Mouse (Mus musculus) CD4-positive, CD25-positive, alpha-beta regulatory T cell, adult 4 months (primary cell): ENCODE measurements at regions not wholly inside any gene's neighbourhood (a gene's known extent, or its start where the extent isn't known, plus 50 kb on each side); places are given as distances from the start of the nearest gene placed in this dataset.
A peak's percentile ranks its signal among the peaks of the same experiment; 100 is the strongest.

ENCODE experiments used
- ATAC-seq: one replicate; pipeline ENCODE4 v1.8.0; 2017

DNA sequence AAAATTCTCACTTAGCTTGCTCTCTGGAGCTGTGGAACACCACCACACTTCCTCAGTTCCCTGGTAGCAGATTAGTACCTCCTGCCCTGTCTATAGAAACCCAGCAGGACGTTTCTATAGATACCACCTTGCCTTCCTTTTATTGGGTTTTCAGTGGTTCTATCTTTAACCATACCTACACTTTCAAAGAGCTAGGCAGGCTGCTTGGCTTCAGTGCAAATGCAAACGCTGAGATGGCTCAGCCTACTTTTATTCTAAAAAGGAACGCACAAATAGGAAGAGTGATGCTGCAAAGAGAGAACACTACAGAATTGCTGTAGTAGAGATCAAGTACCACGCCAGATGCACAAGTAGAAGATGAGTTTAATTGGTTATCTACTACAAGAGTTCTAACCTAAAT lies 120.9 kb upstream of the Ifne start:
- no peak for ATAC-seq

DNA sequence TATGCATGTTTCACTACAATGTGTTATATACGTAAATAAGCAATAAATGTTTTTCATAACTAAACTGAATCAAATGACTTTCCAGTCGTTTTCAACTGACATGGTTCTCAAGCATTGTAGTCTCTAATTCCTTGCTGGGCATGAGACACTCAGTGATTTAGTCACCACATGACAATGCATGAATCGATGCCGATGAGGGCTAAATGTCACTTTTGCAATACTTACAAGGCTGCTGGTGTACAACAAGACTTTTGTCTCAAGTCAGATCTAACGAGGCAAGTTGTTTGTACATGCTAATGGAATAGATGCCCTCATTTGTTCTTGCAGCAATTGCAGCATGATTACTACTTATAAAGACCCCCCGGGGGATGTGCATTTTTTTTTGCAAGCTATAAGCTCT lies 120.2 kb upstream of the Ifne start:
- ATAC-seq: no peak

DNA sequence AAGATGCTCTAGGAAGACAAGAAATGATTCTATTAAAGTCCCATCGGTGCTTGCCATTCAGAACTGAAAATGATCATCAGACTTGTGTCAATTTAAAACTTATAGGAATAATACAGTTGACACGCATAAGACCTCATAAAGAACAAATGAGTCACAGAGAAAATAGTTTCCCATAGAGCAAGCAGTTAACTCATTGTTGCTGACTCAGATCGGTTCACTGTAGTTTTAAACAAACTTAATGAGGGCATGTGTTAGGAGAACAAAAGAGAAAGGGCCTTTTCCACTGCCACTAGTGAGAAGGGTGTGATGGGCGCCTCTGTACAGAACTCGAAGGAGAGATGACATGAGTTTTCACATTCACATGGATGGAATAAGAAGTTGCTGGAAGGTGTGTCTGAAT lies 118.3 kb upstream of the Ifne start:
- peak; percentile 31 for ATAC-seq

DNA sequence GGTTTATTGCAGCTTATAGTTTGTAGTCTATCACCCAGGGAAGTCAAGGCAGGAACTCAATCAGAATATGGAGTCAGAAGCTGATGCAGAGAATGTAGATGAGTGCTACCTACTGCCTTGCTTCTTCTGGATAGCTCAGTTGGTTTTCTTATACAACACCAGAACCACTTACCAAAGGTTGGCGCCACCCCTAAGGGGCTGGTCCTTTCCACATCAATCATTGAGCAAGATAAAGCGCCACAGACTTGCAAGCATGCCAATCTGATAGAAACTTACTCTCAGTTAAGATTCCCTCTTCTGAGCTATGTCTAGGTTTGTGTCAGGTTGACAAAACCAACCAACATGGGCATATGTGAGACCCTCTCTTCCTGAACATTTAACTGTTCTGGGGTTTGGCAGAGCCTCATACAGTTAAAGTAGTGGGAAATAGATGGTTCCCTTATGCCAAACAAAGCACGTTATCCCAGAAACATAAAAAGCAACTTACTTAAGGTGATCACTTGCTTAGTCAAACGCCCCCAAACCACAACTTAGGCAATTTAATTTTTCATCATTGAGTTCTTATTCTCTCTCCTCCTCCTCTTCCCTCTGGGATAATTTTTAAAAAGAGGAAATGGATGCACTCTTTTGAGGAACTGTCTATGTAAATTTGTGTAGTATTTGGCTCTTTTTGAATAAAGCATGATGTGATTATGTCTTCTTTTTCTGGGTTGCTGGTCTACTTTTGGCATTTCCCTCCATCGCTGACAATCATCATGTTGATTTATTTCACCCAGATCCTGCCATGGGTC lies 115.3 kb upstream of the Ifne start:
- no peak for ATAC-seq

DNA sequence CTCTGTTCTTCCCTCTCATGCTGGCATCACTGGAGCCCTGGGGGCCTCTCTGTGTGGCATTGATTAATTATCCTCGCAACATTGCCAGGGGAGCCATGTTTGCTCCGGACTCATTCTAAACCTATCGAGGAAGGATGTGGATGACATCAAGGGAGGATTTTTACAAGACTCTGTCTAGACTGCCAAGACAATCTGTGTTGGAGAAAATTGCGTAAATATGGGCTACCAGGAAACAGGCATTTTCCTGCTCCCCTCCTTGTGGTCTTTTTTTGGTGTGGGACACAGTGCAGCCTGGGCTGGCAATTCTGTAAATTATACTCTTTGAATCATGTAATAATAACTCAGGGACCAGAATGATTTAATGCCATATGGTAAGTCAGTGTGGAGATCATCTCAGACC lies 114.5 kb upstream of the Ifne start:
- ATAC-seq: no peak

DNA sequence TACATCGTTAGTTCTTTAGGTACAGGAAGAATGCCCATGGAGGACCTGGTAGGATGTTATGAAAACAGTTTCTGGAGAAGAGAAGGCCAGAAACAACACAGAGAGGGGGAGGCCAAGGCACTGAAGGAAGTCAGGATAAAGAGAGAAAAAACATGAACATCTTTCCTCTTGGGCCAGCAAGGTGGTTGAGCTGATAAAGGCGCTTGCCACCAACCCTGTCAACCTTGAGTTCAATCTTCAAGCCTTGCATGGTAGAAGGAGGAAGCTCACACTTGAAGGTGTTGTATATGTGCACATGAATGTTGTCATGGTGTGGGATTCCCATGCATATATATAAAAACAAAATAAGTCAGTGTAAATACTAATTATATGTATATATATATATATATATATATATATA lies 112.5 kb upstream of the Ifne start:
- ATAC-seq: no peak

DNA sequence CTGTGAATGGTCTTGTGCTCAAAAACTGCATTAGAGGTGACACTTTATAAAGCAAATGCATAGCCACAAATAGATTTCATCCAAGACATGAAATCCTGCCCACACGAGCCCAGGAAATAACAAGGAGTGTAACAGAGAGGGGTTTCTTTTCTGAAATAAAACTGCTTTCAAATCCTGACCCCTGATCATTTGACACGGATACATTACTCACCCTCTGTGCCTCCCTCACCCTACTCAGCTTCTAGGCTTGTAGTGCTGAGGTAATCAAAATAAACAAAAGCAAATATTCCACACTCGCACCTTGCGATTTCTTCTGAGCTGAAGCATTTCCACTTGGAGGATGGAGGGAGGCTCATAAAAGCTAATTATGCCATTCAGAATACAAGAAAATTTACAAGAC lies 108.4 kb upstream of the Ifne start:
- ATAC-seq: no peak

DNA sequence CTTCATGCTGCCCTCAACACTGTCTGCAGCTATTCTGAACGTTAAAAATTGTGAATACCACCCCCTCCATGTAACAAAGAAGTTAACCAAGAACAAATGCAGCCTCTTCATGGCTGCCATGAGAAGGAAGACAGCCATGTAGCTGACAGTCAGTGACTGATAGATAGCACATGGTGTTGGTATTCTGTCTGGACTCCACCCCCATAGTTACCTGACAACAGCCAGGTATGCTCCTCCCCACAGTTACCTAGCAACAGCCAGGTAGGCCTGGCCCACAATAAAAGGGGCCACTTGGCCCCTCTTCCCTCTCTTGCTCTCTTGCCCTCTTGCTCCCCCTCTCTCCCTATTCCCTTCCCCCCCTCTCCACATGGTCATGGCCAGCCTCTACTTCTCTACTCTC lies 107.1 kb upstream of the Ifne start:
- no peak for ATAC-seq

DNA sequence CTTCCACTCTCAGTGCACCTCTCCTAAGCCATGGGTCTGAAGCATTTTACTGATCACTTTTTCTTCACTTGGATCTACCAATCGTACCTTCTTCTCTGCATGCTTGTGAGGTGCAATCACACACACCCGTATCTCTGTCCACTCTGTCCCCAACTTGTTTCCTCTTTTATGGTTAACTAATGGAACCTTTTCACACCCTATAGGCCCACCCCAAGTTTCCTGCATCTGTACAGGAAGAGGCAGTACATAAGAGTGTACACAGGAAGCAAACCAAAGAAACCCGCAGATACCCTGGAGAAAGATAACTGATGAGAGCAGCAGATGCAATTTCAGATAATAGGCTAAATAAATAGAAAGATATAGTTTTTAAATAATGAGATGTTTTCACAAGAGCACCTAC lies 102.5 kb upstream of the Ifne start:
- ATAC-seq: peak; percentile 53

DNA sequence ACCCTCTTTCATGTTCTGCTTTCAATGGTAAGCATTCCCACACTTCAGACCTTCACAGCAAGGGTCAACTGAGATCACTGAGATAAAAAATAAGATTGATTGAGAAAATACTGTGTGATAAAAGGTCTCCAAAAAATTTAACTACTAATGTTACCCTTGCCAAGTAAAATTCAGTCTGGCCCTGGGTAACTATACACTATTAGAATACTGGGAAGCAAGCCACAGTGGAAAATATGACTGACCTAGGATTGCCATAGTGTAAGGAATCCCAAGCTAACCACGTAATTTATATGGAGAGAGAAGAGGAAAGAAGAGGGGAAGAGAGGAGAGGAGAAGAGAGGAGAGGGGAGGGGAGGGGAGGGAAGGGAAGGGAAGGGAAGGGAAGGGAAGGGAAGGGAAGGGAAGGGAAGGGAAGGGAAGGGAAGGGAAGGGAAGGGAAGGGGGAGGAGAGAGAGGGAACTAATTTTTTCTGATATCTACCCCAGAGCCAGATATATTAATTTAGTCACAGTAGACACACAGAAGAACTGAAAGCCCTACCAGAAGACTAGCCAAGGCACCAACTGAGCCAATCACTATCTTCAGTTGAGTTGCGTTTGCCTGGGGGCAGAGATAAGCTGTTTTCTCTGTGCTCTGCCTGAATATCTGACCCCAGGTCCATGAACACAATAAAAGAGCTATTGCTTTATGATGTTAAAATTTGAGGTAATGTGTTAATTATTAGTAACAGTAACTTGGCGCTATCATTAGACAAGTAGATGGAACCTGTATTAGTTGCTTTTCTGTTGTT lies 97.3 kb upstream of the Ifne start:
- no peak for ATAC-seq

DNA sequence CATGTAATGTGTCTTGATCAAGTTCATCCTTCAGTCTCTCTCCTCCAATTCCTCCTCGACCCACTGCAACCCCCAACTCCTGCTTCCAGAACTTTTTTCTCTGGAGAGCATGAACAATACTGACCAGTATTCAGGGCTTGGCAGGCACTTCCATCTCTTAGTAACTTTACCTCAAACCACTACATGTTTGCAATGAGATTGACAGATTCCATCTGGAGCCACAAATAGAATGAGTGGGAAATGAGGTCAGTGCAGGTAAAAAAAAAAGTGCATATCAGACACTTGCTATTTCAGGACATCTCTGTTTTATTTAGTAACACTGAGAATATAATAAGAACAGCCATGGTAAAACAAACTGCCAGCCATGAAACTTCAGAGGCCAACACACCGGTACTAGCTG lies 94.5 kb upstream of the Ifne start:
- ATAC-seq: no peak

DNA sequence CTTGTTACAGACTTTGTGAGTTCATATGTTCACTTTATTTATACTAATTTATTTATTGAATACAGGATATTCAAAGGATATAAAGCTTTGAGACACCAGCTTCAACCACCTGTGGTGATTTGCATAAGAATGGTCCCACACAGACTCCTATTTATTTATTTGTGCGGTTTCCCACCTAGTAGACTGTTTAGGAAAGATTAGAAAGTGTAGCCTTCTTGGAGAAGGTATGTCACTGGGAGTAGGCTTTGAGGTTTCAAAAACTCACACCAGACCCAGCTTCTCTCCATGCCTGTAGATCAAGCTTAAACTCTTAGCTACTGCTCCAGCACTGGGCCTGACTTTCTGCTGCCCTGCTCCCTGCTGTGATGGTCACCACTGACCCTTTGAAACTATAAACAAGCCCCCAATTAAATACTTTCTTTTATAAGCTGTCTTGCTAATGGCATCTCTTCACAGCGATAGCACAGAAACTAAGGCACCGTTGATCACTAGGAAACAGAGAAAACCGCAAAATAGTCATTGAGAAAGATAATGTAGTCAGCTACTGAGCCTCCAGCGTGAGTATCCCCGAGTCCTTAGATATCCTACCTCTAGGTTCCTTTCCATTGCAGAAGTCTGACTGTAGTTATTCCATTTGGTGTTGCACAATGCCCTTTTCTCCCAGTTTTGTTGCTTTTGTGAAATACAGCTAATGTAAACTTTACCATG lies 89.3 kb upstream of the Ifne start:
- no peak for ATAC-seq

DNA sequence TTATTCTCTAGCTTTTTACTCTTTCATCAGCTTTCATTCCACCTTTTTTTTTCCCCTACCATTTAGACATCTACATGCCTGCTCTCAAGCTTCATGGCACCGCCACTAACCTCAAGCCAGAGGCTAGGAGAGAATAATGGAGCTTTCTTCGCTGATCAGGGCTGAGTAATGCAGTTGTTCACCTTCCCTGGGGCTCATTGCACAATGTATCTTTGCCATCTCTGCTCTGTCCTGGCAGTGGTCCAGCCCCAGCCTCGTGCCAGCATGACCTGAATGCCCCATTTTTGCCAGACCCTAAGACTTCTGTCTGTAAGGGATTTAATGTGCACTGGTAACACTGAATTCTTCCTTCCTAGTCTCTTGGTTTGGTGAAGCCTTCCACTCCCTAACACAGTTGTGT lies 79.6 kb upstream of the Ifne start:
- ATAC-seq: no peak

DNA sequence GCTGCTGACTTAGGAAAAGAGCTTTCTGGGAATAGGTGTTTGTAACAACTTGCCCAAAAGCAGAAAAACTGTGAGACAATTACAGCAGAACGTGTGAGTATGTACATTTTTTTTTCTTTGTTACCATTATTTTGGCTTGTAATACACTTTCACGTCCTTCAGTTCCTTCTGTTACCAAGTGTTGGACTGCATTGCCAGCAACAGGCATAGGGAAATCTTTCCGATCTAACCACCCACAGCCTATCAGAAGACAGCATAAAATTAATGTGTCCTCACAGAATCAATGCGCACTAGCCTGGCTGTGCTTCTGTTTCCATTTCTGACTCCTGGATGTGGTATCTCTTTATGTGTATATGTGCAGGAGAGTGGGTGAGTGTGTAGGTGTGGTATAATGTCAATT lies 76.6 kb upstream of the Ifne start:
- no peak for ATAC-seq

DNA sequence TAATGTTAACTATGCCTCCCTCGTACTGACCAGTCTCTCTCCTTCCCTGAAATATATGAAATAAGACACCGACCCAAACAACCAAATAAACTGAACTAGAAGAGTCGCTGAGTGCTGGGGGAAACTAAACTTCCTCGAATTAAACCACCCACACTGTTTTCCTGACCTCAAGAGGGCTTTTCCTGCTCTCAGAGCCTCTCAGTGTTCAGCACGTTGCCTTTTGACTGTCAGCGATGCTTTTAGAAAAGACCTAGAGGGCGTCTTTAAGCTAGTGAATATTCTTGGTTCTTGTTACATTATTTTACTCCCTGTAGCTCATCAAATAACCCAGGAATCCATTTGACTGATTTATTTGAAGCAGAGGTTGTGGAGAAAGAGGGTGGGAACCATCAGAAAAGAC lies 76.2 kb upstream of the Ifne start:
- ATAC-seq: no peak

DNA sequence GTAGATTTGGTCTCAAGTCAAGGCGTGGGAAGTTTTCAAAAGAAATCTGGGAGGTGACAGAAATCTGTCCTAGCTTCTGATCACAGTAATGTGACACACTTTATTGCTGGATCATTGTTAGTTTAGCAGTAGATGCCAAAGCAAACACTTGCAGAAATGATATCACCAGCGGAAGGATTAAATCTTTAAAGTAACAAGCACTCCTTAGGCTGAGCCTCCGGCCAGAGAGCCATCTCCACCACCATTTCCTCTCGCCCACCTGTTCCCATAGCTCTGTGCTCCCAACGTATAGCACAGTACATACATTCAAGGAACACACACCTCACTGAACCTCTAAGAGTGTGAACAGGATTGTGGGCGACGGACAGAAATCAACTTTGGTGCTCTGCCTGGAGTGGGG lies 75.6 kb upstream of the Ifne start:
- no peak for ATAC-seq

DNA sequence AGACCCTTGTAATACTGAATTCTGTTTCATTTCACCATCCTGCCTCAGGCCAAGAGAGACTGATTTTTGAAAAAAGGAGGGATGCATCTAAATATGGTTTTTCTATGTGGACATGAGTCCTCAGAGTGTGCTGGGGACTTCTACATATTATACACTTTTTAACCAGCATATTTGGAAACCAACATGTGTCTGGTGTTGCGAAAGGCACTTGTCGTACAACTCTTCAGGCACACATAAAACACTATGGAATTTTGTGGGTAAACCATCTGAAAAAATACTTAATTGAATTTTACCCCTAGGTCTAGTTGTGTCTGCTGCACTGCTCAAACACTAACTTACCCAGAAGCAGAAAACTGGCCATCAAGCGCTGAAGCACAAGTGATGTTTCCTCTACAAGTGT lies 74.0 kb upstream of the Ifne start:
- no peak for ATAC-seq

DNA sequence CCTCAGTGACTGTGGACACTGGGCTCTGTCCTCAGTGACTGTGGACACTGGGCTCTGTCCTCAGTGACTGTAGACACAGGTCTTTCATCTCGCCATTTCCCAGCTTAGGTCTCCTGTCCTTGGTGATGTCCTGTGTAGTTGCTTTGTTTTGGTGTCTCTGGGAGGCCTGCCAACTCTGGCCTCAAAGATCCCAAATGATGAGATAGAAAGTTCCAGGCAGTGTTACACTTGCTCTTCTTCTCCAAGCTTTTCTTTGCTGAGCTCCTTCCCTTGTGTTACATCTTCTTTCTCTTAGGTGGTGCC lies 71.0 kb upstream of the Ifne start:
- ATAC-seq: no peak

DNA sequence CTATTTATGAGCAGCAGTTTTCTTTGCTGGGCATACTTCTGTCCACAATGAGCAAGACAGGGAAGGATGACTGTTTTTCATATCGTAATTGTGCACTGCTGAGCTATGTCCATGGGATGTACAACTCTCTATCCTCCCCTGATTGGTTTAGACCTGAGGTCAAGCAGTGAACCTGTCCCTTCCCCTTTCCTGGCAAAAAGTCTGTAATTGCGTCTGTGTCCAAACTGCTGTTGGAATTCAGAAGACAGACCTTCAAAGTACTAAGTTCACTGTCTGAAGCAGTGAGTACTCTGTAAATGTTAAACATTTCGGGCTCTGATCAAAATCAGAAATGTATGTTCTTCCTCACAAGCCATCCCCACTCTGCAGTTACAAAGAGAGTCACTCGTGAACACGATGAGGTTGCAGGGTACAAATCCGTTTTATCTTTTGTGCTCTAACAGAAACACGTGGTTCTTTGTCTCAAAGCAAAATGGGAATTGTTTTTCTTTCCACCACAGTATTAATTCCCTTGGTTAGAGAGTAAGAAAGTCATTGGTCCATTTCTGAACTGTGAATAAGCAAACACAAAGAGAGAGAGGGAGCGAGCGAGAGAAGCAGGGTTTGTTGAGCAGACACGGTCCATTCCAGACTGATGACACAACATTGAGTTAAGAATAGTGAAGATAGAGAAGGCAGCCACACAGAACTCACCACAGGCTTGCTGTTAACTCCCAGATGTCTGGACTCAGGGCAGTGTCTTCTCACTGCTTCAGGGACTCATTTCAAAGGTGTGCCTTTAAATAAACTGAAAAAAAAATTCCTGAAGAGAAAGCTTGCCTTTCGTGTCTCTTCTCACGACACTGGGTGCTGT lies 70.4 kb upstream of the Ifne start:
- ATAC-seq: no peak

DNA sequence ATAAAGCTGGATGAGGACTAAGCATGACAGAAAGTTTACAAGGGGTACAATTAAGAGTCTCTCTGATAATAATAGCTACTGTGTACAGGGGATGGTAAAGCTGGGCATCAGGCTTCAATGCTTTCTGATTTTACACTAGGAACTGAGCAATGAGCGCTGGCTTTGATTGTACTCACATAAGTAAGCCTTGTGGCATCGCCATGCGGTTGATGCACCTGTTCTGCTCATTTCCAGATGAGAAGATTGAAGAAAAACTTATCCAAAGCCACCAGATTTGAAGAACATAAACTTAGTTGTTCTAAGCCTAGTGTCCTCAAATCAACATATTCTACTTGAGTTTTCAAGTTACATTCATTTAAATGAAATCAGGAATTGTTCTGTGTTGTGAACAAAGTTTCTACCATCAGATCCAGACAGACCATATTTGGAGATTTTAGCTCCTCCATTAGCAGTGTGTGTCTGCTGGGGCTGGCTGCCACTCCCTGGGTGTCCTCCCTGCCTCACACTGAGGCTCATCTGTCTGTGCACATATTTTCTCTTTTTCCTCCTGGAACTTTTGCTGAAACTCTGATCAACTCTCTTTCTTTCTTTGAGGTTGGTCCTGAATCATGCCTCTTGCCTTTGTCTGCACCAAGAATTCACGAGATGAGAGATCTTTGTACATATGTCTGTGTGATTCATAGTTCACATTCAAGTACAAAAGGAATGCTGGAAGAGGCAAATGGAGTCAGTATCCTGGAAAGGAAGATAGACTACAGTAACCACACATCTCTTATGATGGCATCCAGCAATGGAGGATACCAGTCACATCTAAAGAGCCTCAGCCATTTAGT lies 68.2 kb upstream of the Ifne start:
- ATAC-seq: no peak

DNA sequence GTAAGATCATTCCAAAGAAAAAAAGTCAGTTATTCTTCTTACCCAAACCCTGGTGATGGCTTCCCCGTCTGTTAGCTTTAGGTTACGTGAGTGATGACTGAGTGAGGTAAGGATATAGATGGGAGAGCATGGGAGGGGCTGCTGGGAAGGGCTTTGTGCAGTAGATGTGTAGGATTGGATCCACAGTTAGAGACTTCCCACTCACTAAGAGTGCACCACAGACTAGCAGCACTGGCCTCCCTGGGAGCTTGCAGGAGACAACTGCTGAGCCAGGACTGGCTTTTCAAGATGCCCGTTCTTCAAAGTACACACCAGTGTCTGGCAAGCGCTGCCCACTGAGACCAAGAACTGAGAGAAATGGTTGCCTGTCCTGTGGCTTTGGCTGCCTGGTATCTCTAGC lies 62.0 kb upstream of the Ifne start:
- no peak for ATAC-seq

DNA sequence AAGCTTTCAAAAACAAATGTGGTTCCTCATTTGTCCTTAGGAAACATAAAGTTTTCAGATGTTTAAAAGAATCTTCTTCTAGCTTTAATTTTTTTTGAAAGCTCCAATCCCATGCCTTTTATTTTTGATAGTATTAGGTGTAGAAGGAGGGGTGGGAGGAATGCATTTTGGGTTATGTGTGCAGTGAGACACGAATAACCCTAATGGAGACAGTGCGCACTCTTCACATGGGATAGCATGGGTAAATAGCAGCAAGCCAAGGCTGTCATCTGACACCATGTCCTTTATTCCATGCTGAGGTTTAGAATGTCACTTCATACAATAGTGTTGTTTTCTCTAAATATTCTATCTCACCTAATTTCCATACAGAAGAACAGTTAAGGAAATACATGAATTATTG lies 60.7 kb upstream of the Ifne start:
- ATAC-seq: no peak
